Mouse (Mus musculus) lung, adult 2 months (tissue): ENCODE measurements around the gene Nav2. TPM values are rescaled to one million over a fixed set of nuclear protein-coding genes. Genes with fewer than 3 reads are reported as not detected.

ENCODE experiments used
- DNase-seq: peaks from one replicate; pipeline ENCODE4 v3.0.0; 2022
- H3K4me1 ChIP-seq: fragments of 200-500 bp; 2 replicates; pipeline ENCODE4 v1.6.1; 2011; ENCODE audit warnings: low read length; ENCODE audit not compliant: control insufficient read depth, insufficient read depth
- H3K4me3 ChIP-seq: fragments of 200-500 bp; replicated peaks from 2 replicates; pipeline ENCODE3; 2011; ENCODE audit warnings: low read depth, mild to moderate bottlenecking, control low read depth, low read length; ENCODE audit errors: extremely low read depth
- CTCF ChIP-seq: fragments of 200-500 bp; IDR thresholded peaks from 2 replicates; pipeline ENCODE4 v1.5.1; 2011; ENCODE audit warnings: mild to moderate bottlenecking, low read length, control low read depth; ENCODE audit not compliant: insufficient read depth
- POLR2A ChIP-seq: fragments of 200-500 bp; IDR thresholded peaks from 2 replicates; pipeline ENCODE4 v1.6.1; 2011; ENCODE audit warnings: low read depth, mild to moderate bottlenecking, control low read depth, low read length, borderline replicate concordance; ENCODE audit errors: extremely low read depth
- WGBS: fragments of 180-500 bp; shearing (Covaris S2); methylation state at CpG from one replicate; pipeline ENCODE4 v1.1.7; 2018; 5-methylcytosine and 5-hydroxymethylcytosine counted together
- polyA plus RNA-seq: library from polyadenylated mRNA; depleted of rRNA; stranded (reverse); fragments of >200 nt; gene quantifications from 2 replicates; pipeline ENCODE4 v1.2.3, GENCODE M21; 2012

Gene Nav2
- polyA plus RNA-seq, 1 experiment, result 33.9 TPM

DNA sequence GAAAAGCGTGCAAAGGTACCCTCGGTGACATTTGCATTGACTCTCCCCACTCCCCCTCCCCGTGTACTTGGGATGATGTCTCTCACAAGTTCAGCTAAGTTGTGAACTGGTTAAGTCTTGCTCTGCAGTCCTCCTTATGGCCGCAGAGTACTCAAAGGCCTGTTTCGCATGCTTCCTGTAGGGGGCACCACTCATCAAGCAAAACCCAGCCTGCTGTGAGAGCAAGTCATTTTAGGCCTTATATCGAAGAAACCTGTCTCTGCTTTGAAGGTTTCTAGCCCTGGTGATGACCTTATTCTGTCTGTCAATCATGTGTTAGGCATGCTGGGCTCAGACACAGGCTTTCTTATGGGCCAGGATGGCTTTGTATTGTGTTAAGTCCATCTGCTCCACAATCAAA, 519.3 kb downstream of the Nav2 start:
- DNase-seq, result peak; percentile 26
- WGBS, result 38% methylated on average over 6 of the region's 6 CpGs
- no peak for TF ChIP-seq POLR2A
- TF ChIP-seq CTCF, result peak; percentile 75

DNA sequence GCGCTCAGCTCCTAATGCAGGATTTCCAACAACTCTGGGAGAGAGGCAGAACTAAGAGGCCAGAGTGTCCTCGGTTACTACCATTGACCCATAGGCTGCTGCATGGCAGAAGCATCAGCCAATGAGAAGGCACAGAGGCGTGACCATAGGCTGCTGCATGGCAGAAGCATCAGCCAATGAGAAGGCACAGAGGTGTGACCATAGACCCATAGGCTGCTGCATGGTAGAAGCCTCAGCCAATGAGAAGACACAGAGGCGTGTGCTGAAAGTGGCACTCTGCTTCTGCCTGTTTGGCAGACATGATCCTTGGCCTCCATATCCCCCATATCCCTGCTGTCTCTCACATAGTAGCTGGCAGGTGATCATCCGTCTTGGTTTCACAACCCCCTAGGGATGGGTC, 520.4 kb downstream of the Nav2 start:
- H3K4me3 ChIP-seq, result no peak overlapping the region
- no peaks in the 10 kb centered on the region for H3K4me1 ChIP-seq
- 69% methylated on average over 5 of the region's 5 CpGs for WGBS
- no peak for TF ChIP-seq CTCF
- TF ChIP-seq POLR2A, result no peak
- peak; percentile 15 for DNase-seq

More for the DNA sequence above, 519.3 kb downstream of the Nav2 start:
- no peaks in the 10 kb centered on the region for H3K4me1 ChIP-seq
- H3K4me3 ChIP-seq, result no peak overlapping the region

DNA sequence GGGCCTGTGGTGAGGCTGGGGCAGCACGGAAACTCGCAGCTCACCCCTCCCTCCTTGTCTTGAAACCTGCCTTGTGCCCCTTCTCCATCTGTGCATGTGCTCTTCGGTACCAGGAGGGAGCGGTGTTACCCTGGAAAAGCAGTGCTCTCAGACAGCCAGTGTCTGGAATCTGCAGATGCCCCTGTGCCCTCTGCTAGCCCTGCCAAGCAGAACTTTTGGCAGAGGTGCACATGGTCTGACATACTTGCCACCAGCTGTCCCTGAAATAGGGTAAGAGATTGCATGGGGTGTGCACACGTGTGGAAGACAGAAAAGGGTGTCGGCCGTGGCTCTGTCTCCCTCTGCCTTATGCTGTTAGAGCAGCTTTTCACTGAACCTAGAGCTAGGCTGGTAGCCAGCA, 522.3 kb downstream of the Nav2 start:
- H3K4me1 ChIP-seq, result no peaks in the 10 kb centered on the region
- WGBS, result 63% methylated on average over 7 of the region's 7 CpGs
- TF ChIP-seq POLR2A (no peak), CTCF (0 out of 2 replicates have a peak, but pooled peaks have one; percentile 3)
- H3K4me3 ChIP-seq, result no peak overlapping the region
- DNase-seq, result no peak

GRCm38 (mm10) chr7:49433945-49434344, 525.4 kb downstream of the Nav2 start:
- DNase-seq, result no peak
- TF ChIP-seq CTCF (no peak), POLR2A (no peak)
- H3K4me3 ChIP-seq, result no peak overlapping the region
- peaks cover 7% of the 10 kb centered on the region for H3K4me1 ChIP-seq

GRCm38 (mm10) chr7:49436492-49436891, 528.0 kb downstream of the Nav2 start:
- 57% methylated on average over 7 of the region's 7 CpGs for WGBS
- Histone ChIP-seq H3K4me1 (peaks cover 7% of the 10 kb centered on the region), H3K4me3 (no peak overlapping the region)
- no peak for TF ChIP-seq CTCF
- TF ChIP-seq POLR2A, result no peak
- DNase-seq, result no peak

DNA sequence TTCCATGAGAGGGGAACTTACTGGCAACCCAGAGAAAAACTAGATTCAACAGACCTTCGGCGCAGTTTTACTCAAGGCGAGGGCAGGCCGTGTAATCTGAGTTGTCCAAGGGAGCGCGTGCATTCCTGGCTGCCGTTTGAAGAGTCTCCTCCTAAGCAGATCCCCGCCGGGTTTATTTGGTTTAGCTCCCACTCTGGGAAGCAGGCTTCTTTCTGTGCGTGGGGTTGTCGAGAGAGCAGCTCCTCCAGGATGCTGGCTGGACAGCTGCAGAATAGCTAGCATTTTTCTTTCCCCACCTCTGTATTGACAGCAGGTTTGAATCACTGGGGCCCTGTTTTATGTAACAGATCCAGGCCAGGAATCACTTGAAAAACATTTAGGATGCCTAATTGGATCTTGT, 529.4 kb downstream of the Nav2 start:
- 44% methylated on average over 11 of the region's 11 CpGs for WGBS
- DNase-seq, result peak; percentile 33
- Histone ChIP-seq H3K4me3 (no peak overlapping the region), H3K4me1 (peaks cover 7% of the 10 kb centered on the region)
- no peak for TF ChIP-seq POLR2A
- TF ChIP-seq CTCF, result no peak

- Histone ChIP-seq H3K4me3 (no peak overlapping the region), H3K4me1 (peaks cover 8% of the 10 kb centered on the region)
- DNase-seq, result peak; percentile 57
- 47% methylated on average over 2 of the region's 2 CpGs for WGBS
- TF ChIP-seq POLR2A, result no peak
- peak; percentile 87 for TF ChIP-seq CTCF
These were observed 530.6 kb downstream of the Nav2 start for GRCm38 (mm10) chr7:49439136-49439535.

DNA sequence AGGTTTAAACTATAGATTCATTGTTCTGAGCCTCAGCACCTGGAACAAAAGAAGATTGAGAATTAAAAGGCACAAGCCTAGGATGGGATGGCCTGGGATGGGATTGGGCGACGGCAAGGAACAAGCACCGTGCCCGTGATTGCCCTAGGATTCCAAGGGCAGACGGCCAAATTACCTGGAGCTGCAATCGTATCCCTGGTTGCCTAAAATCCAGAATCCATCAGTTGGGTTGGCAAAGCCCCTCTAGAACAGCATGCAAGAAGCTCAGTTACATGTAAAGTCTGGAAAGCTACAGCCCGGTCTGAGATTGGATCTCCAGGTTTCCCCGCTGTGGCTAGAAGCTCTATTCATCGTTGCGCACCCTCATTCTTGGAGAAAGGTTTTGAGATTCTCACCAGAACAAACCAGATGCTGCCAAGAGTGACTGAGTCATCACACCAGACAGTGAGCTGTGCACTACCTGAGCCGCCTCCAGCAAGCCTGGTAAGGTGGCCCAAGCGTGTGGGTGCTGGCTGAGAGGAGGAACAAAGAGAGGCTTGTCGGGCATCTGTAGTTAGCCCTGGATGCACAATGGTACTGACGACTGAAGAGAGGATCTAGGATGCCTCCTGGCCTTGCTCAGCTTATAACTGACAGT, 531.9 kb downstream of the Nav2 start:
- no peak for TF ChIP-seq POLR2A
- no peak for TF ChIP-seq CTCF
- 88% methylated on average over 14 of the region's 14 CpGs for WGBS
- DNase-seq, result no peak
- H3K4me1 ChIP-seq, result peaks cover 10% of the 10 kb centered on the region
- no peak overlapping the region for H3K4me3 ChIP-seq

- WGBS, result 64% methylated on average over 8 of the region's 8 CpGs
- H3K4me1 ChIP-seq, result peaks cover 8% of the 10 kb centered on the region
- no peak for TF ChIP-seq CTCF
- TF ChIP-seq POLR2A, result no peak
- no peak for DNase-seq
- no peak overlapping the region for H3K4me3 ChIP-seq
These were observed 533.7 kb downstream of the Nav2 start for GRCm38 (mm10) chr7:49442174-49442573.

DNA sequence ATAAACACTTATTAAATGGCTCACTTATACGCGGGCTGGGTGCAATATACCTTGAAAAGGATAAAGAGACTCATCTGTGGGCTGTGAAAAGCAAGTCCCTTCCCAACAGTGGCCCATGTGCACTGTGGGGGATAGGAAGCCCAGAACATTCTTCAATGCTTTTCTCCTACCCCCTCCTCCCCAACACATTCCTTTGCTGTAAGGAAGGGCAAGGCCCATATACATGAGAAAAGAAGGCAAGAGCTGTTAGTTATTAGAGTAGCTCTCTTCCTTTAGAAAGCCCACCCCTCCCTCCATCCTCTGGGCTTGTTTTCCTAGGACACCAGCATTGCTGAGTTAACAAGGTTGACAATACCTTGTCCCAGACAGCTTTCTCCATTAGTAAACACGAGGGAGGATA, 540.1 kb downstream of the Nav2 start:
- H3K4me3 ChIP-seq, result no peak overlapping the region
- H3K4me1 ChIP-seq, result peaks cover 9% of the 10 kb centered on the region
- 74% methylated on average over 3 of the region's 3 CpGs for WGBS
- TF ChIP-seq POLR2A (no peak), CTCF (no peak)
- DNase-seq, result no peak
